Mouse (Mus musculus) stomach, embryonic 14.5 days (tissue): ENCODE measurements around the gene Rcan2. TPM values are rescaled to one million over a fixed set of nuclear protein-coding genes. Genes with fewer than 3 reads are reported as not detected.

Experiments used
- ATAC-seq: fragments of 200-750 bp; cut with Nextera tagmentation; 2 replicates; pipeline ENCODE4 v1.8.0; 2017; ENCODE audit warnings: low read depth, moderate TSS enrichment; ENCODE audit not compliant: insufficient number of reproducible peaks, insufficient read depth, low FRiP score
- H3K27ac ChIP-seq: fragments of 300-500 bp; sonication (generic); 2 replicates; pipeline ENCODE4 v1.5.1; 2014; ENCODE audit warnings: mild to moderate bottlenecking, low read length, moderate library complexity, mixed read lengths
- H3K27me3 ChIP-seq: fragments of 300-500 bp; sonication (generic); 2 replicates; pipeline ENCODE4 v1.6.1; 2014; ENCODE audit warnings: low read length, control low read depth, mixed read lengths; ENCODE audit not compliant: control insufficient read depth, insufficient read depth
- H3K36me3 ChIP-seq: fragments of 300-500 bp; sonication (generic); 2 replicates; pipeline ENCODE4 v1.6.1; 2014; ENCODE audit warnings: mild to moderate bottlenecking, control low read depth, low read length, moderate library complexity, mixed read lengths; ENCODE audit not compliant: control insufficient read depth, insufficient read depth
- H3K4me1 ChIP-seq: fragments of 300-500 bp; sonication (generic); 2 replicates; pipeline ENCODE4 v1.6.1; 2014; ENCODE audit warnings: low read length, control low read depth, mixed read lengths; ENCODE audit not compliant: control insufficient read depth, insufficient read depth
- H3K4me2 ChIP-seq: fragments of 300-500 bp; sonication (generic); replicated peaks from 2 replicates; pipeline ENCODE4 v1.6.1; 2014; ENCODE audit warnings: low read depth, low read length, control low read depth
- H3K4me3 ChIP-seq: fragments of 300-500 bp; sonication (generic); 2 replicates; pipeline ENCODE4 v1.5.1; 2014; ENCODE audit warnings: low read depth, low read length, control low read depth
- H3K9ac ChIP-seq: fragments of 300-500 bp; sonication (generic); replicated peaks from 2 replicates; pipeline ENCODE4 v1.6.1; 2014; ENCODE audit warnings: low read depth, mild to moderate bottlenecking, control low read depth, low read length, moderate library complexity, mixed read lengths
- H3K9me3 ChIP-seq: fragments of 300-500 bp; sonication (generic); 2 replicates; pipeline ENCODE4 v1.6.1; 2016; ENCODE audit warnings: low read depth, low read length, control low read depth; ENCODE audit not compliant: control insufficient read depth
- WGBS: fragments of 180-500 bp; shearing (Covaris S2); extraction: QIAGEN DNeasy Blood & Tissue Kit; methylation state at CpG from one replicate; pipeline ENCODE4 v1.1.7; 2014; 5-methylcytosine and 5-hydroxymethylcytosine counted together
- polyA plus RNA-seq: library from polyadenylated mRNA; unstranded; fragments of >200 nt; fragmentation: Nextera tagmentation; extraction: Ambion mirVana; gene quantifications from 2 replicates; pipeline ENCODE4 v1.2.1, GENCODE M21; 2014

Gene Rcan2
- polyA plus RNA-seq, 1 experiment from 2014 or later = 10.1 TPM

- Histone ChIP-seq H3K4me2 (no peak overlapping the region), H3K27ac (no peak overlapping the region), H3K9ac (no peak overlapping the region), H3K4me3 (no peak overlapping the region), H3K9me3 (no peaks in the 10 kb centered on the region), H3K27me3 (no peaks in the 10 kb centered on the region), H3K4me1 (no peaks in the 10 kb centered on the region), H3K36me3 (no peaks in the 10 kb centered on the region)
- no peak for ATAC-seq
- WGBS = 56% methylated on average over 2 of the region's 2 CpGs
Measured at GRCm38 (mm10) chr17:43877425-43877824, 76.3 kb downstream of the Rcan2 start.

- no peaks in the 10 kb centered on the region for H3K36me3 ChIP-seq
- H3K9me3 ChIP-seq = no peaks in the 10 kb centered on the region
- H3K27ac ChIP-seq = no peak overlapping the region
- no peak for ATAC-seq
- H3K9ac ChIP-seq = no peak overlapping the region
- no peaks in the 10 kb centered on the region for H3K27me3 ChIP-seq
- H3K4me3 ChIP-seq = no peak overlapping the region
- H3K4me2 ChIP-seq = no peak overlapping the region
- WGBS = 14% methylated on average over 1 of the region's 1 CpGs
- no peaks in the 10 kb centered on the region for H3K4me1 ChIP-seq
Measured at GRCm38 (mm10) chr17:43883016-43883415, 81.9 kb downstream of the Rcan2 start.

GRCm38 (mm10) chr17:43886262-43886661 lies 85.1 kb downstream of the Rcan2 start:
- no peak for ATAC-seq
- no peak overlapping the region for H3K9ac ChIP-seq
- no peak overlapping the region for H3K4me3 ChIP-seq
- no peaks in the 10 kb centered on the region for H3K36me3 ChIP-seq
- WGBS = 56% methylated on average over 7 of the region's 7 CpGs
- H3K4me2 ChIP-seq = no peak overlapping the region
- H3K9me3 ChIP-seq = no peaks in the 10 kb centered on the region
- H3K27ac ChIP-seq = no peak overlapping the region
- H3K4me1 ChIP-seq = no peaks in the 10 kb centered on the region
- no peaks in the 10 kb centered on the region for H3K27me3 ChIP-seq

GRCm38 (mm10) chr17:43887931-43888330 lies 86.8 kb downstream of the Rcan2 start:
- Histone ChIP-seq H3K9me3 (no peaks in the 10 kb centered on the region), H3K36me3 (no peaks in the 10 kb centered on the region), H3K4me2 (no peak overlapping the region), H3K27ac (no peak overlapping the region), H3K4me1 (no peaks in the 10 kb centered on the region), H3K4me3 (no peak overlapping the region), H3K27me3 (no peaks in the 10 kb centered on the region), H3K9ac (no peak overlapping the region)
- 79% methylated on average over 7 of the region's 7 CpGs for WGBS
- ATAC-seq = no peak

GRCm38 (mm10) chr17:43897346-43897745 lies 96.2 kb downstream of the Rcan2 start:
- no peak for ATAC-seq
- 71% methylated on average over 4 of the region's 4 CpGs for WGBS
- H3K9ac ChIP-seq = no peak overlapping the region

GRCm38 (mm10) chr17:43899405-43900092 lies 98.4 kb downstream of the Rcan2 start:
- Histone ChIP-seq H3K27ac (no peak overlapping the region), H3K9me3 (no peaks in the 10 kb centered on the region), H3K36me3 (no peaks in the 10 kb centered on the region), H3K27me3 (no peaks in the 10 kb centered on the region), H3K4me3 (no peak overlapping the region), H3K9ac (no peak overlapping the region), H3K4me1 (no peaks in the 10 kb centered on the region), H3K4me2 (no peak overlapping the region)
- no peak for ATAC-seq
- WGBS = 73% methylated on average over 4 of the region's 4 CpGs

More at GRCm38 (mm10) chr17:43897346-43897745, 96.2 kb downstream of the Rcan2 start:
- Histone ChIP-seq H3K36me3 (no peaks in the 10 kb centered on the region), H3K4me3 (no peak overlapping the region), H3K27me3 (no peaks in the 10 kb centered on the region), H3K9me3 (no peaks in the 10 kb centered on the region), H3K27ac (no peak overlapping the region), H3K4me1 (no peaks in the 10 kb centered on the region), H3K4me2 (no peak overlapping the region)

GRCm38 (mm10) chr17:43900133-43900532 lies 99.0 kb downstream of the Rcan2 start:
- WGBS = 74% methylated on average over 1 of the region's 1 CpGs
- Histone ChIP-seq H3K36me3 (no peaks in the 10 kb centered on the region), H3K27me3 (no peaks in the 10 kb centered on the region), H3K4me2 (no peak overlapping the region), H3K4me1 (no peaks in the 10 kb centered on the region), H3K27ac (no peak overlapping the region), H3K9ac (no peak overlapping the region), H3K4me3 (no peak overlapping the region), H3K9me3 (no peaks in the 10 kb centered on the region)
- ATAC-seq = no peak

GRCm38 (mm10) chr17:43901474-43901873 lies 100.3 kb downstream of the Rcan2 start:
- Histone ChIP-seq H3K4me2 (no peak overlapping the region), H3K27me3 (no peaks in the 10 kb centered on the region), H3K9ac (no peak overlapping the region), H3K9me3 (no peaks in the 10 kb centered on the region), H3K4me3 (no peak overlapping the region), H3K36me3 (no peaks in the 10 kb centered on the region), H3K27ac (no peak overlapping the region), H3K4me1 (no peaks in the 10 kb centered on the region)
- WGBS = 89% methylated on average over 3 of the region's 3 CpGs
- no peak for ATAC-seq
